Comparison of ENCODE assay signal across 9 mouse cellular contexts in genomic region chr4:137276443-137277165, GRCm38 (mm10). TPM values are rescaled to one million over a fixed set of nuclear protein-coding genes. Genes with fewer than 3 reads are reported as not detected.
A peak's percentile ranks its signal among the peaks of the same experiment; 100 is the strongest.
DNase-seq lines count a peak whose midpoint lies in the region; ATAC-seq and TF ChIP-seq lines count a peak whose summit lies in the region.
"Had no signal": no experiment of that assay in that cellular context is flagged by ENCODE, and none has a peak within 500 bp of the region (broad histone marks: within the 10 kb centered on the region; RNA-seq: fewer than 3 reads in every experiment).

No protein-coding gene starts in this region.

- peaks cover 64% of the 10 kb centered on the region for H3K27me3 ChIP-seq in liver, embryonic 11.5 days (replicated peaks; ENCODE audit: control insufficient read depth, insufficient read depth, low read length)
- peaks cover 7% of the 10 kb centered on the region; the same call in 1 of the 2 replicates for H3K27me3 ChIP-seq in stomach, postnatal 0 days (ENCODE audit: control insufficient read depth, insufficient read depth, low read length)

- peaks cover 4% of the 10 kb centered on the region; the same call in 1 of the 2 replicates for H3K4me1 ChIP-seq in liver, embryonic 11.5 days (replicated peaks; ENCODE audit: control insufficient read depth, insufficient read depth, low read length)
- no peaks in the 10 kb centered on the region for H3K4me1 ChIP-seq in stomach, postnatal 0 days (replicated peaks; ENCODE audit: control insufficient read depth, insufficient read depth)
- H3K4me1 ChIP-seq: megakaryocyte, embryonic 14.5 days had no signal

- WGBS in liver, embryonic 11.5 days: 4% methylated on average over 34 of the region's 46 CpGs
- WGBS in stomach, postnatal 0 days: 3% methylated on average over 35 of the region's 46 CpGs

- no peak for TF ChIP-seq CTCF in stomach, postnatal 0 days (IDR thresholded peaks at IDR 0.05; ENCODE audit: low read depth)

- H3K36me3 ChIP-seq in liver, embryonic 11.5 days (ENCODE audit: control insufficient read depth, insufficient read depth, low read length): no peaks in the 10 kb centered on the region
- H3K36me3 ChIP-seq in stomach, postnatal 0 days (ENCODE audit: control insufficient read depth, insufficient read depth, low read length): no peaks in the 10 kb centered on the region

- no peak for ATAC-seq in liver, embryonic 11.5 days (replicated peaks; ENCODE audit: low FRiP score)
- ATAC-seq in stomach, postnatal 0 days (ENCODE audit: low FRiP score, low TSS enrichment): no peak

- peak overlapping the region; percentile 77 for H3K4me2 ChIP-seq in liver, embryonic 11.5 days
- H3K4me2 ChIP-seq in stomach, postnatal 0 days (replicated peaks; ENCODE audit: low read depth): peak overlapping the region; percentile 82

- no peak for TF ChIP-seq EP300 in stomach, postnatal 0 days (optimal IDR thresholded peaks at IDR 0.05)

- H3K9me3 ChIP-seq in liver, embryonic 11.5 days (ENCODE audit: control insufficient read depth, low read length): no peaks in the 10 kb centered on the region
- H3K9me3 ChIP-seq in stomach, postnatal 0 days (ENCODE audit: control insufficient read depth, low read length): no peaks in the 10 kb centered on the region
- H3K9me3 ChIP-seq: megakaryocyte, embryonic 14.5 days had no signal

- peak overlapping the region; percentile 52 for H3K4me3 ChIP-seq in liver, embryonic 11.5 days (ENCODE audit: low read depth, low read length)
- peak overlapping the region; percentile 64 for H3K4me3 ChIP-seq in stomach, postnatal 0 days (ENCODE audit: low read depth, low read length)
- H3K4me3 ChIP-seq: megakaryocyte, embryonic 14.5 days had no signal

- DNase-seq in adrenal gland, postnatal 25 days: peak; percentile 43
- DNase-seq in adrenal gland, adult 18-20 months (ENCODE audit: low spot score in 2 of 2): no peak
- DNase-seq in lung, postnatal 14 days: peak; percentile 14
- no peak for DNase-seq in lung, postnatal 4 days
- no peak for DNase-seq in liver, embryonic 11.5 days (ENCODE audit: low spot score)
- no peak for DNase-seq in stomach, postnatal 0 days (ENCODE audit: low spot score)
- no peak for DNase-seq in adipocyte (ENCODE audit: low spot score)
- no peak for DNase-seq in layer of hippocampus, adult 9-11 months

- no peak overlapping the region for H3K9ac ChIP-seq in liver, embryonic 11.5 days (ENCODE audit: low read depth, low read length)
- peak overlapping the region; percentile 82 for H3K9ac ChIP-seq in stomach, postnatal 0 days (ENCODE audit: low read length)

- no peak overlapping the region for H3K27ac ChIP-seq in liver, embryonic 11.5 days (ENCODE audit: low read depth, low read length)
- peak overlapping the region; percentile 91 for H3K27ac ChIP-seq in stomach, postnatal 0 days (replicated peaks)

RNA-seq across cellular contexts. Expression of gene Wnt4, which starts 0.7 kb away (rescaled TPM):
- 84.6 and 96.5 TPM in 2 replicates for total RNA-seq in adrenal gland, postnatal 25 days (2021)
- total RNA-seq in adrenal gland, adult 18-20 months (2021): 10 to 100 TPM; 45.5 to 79.4 TPM
- polyA plus RNA-seq in liver, embryonic 11.5 days (2014; fragmentation: Nextera tagmentation; extraction: Ambion mirVana): 1.8 and 1.9 TPM in 2 replicates
- polyA plus RNA-seq in stomach, postnatal 0 days (2015; fragmentation: Nextera tagmentation; extraction: Ambion mirVana): 45.3 and 59.7 TPM in 2 replicates

Comparison
In these comparisons a context has a peak if more than half of its experiments do, and no peak if none do; other contexts are left out.
1. DNase-seq: peak in adrenal gland, postnatal 25 days (single experiment) and lung, postnatal 14 days (single experiment); none in adrenal gland, adult 18-20 months (0 of 2), lung, postnatal 4 days (0 of 2), liver, embryonic 11.5 days (single experiment), stomach, postnatal 0 days (single experiment), adipocyte (single experiment) and layer of hippocampus, adult 9-11 months (single experiment).